Mouse (Mus musculus) erythroblast, embryonic 14.5 days (primary cell): ENCODE data around the gene Olfr690. TPM values are rescaled to one million over a fixed set of nuclear protein-coding genes. Genes with fewer than 3 reads are reported as not detected.

ENCODE experiments used
- H3K27me3 ChIP-seq: 2 replicates; pipeline ENCODE4 v1.6.1; 2012; ENCODE audit warnings: inconsistent platforms; ENCODE audit not compliant: control insufficient read depth
- H3K36me3 ChIP-seq: 2 replicates; pipeline ENCODE4 v1.6.1; 2012; ENCODE audit warnings: mild to moderate bottlenecking, inconsistent platforms; ENCODE audit not compliant: control insufficient read depth
- H3K4me1 ChIP-seq: 2 replicates; pipeline ENCODE4 v1.6.1; 2012; ENCODE audit warnings: inconsistent platforms; ENCODE audit not compliant: control insufficient read depth
- H3K4me3 ChIP-seq: replicated peaks from 2 replicates; pipeline ENCODE3; 2012; ENCODE audit warnings: moderate library complexity, mild to moderate bottlenecking, inconsistent platforms
- H3K9me3 ChIP-seq: 2 replicates; pipeline ENCODE4 v1.6.1; 2012; ENCODE audit warnings: low read length, inconsistent platforms, mixed read lengths; ENCODE audit not compliant: control insufficient read depth
- GATA1 ChIP-seq: IDR thresholded peaks from 2 replicates; pipeline ENCODE4 v1.6.1; 2012; ENCODE audit warnings: low read length, inconsistent platforms, mixed read lengths
- TAL1 ChIP-seq: IDR thresholded peaks from 3 replicates; pipeline ENCODE4 v1.6.1; 2012; ENCODE audit warnings: low read length, inconsistent platforms, mixed read lengths
- polyA plus RNA-seq: library from polyadenylated mRNA; stranded (reverse); fragments of >175 nt; gene quantifications from 2 replicates; pipeline ENCODE4 v1.2.3, GENCODE M21; 2012

Gene Olfr690
- polyA plus RNA-seq, 1 experiment: not detected

DNA sequence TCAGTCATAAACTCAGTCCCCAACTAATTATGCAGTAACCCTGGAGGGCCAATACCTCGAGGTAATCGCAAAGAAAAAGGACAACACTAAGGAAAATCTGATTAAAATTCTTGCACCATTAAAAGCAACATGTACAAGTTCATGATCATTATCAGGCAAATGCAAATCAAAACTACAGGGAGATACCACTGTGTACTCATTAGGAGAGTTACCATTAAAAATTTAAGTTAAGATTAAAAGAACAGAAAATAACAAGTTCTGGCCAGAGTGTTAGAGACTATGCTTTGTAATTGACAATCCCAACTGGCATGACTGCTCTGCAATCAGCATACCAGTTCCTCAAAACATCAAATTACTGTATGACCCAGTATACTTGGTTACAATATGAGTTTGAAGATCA is 8.8 kb upstream of the Olfr690 start:
- Histone ChIP-seq H3K4me3 (no peak overlapping the region), H3K27me3 (no peaks in the 10 kb centered on the region), H3K36me3 (no peaks in the 10 kb centered on the region), H3K4me1 (no peaks in the 10 kb centered on the region), H3K9me3 (no peaks in the 10 kb centered on the region)
- TF ChIP-seq GATA1 (no peak), TAL1 (no peak)

DNA sequence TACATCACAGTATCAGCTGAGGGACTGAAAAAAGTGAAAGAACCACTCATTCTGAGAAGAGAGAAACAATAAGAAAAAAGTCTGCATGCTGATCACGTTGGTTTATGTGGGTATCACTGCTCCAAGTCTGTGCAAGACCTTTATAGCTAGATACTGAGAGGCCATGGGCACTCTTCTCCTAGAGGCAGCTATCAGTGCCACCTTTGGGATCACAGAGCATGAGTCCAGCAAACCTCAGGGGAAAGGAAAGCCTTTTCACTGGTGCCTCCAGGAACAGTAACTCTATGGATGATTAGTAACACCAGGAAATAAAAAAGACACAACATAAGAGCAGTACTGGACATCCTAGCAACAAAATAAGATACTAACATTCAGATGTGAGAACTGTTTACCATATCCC is 8.3 kb upstream of the Olfr690 start, which contains the start of gene Olfr691:
TSS of gene Olfr691 (minus strand) at position 101 of the 400 bp plus-strand sequence.
- TF ChIP-seq TAL1: no peak
- no peak for TF ChIP-seq GATA1
- Histone ChIP-seq H3K4me1 (no peaks in the 10 kb centered on the region), H3K4me3 (no peak within 1 kb of the TSS), H3K9me3 (no peaks in the 10 kb centered on the region), H3K36me3 (no peaks in the 10 kb centered on the region), H3K27me3 (no peaks in the 10 kb centered on the region)

DNA sequence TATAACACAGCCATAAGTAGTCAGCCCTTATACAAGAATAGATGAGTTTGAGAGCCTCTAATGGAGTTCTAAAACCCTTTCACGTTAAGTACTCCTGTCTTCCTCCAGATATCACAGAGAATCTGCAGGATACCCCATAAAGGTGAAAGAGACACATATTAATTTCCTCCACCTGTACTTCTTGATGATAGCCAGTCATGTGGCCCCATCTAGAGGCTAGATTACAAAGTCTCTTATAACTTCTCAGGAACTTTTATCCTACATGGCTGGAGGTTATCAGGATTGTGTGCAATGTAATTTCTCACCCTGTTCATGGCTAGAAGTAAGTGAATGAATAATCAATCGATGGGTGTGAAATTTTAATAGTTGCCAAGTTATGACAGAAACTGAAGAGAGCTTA is 8.6 kb downstream of the Olfr690 start:
- no peak for TF ChIP-seq TAL1
- TF ChIP-seq GATA1: no peak
- no peaks in the 10 kb centered on the region for H3K36me3 ChIP-seq
- H3K4me3 ChIP-seq: no peak overlapping the region
- no peaks in the 10 kb centered on the region for H3K4me1 ChIP-seq
- no peaks in the 10 kb centered on the region for H3K9me3 ChIP-seq
- H3K27me3 ChIP-seq: no peaks in the 10 kb centered on the region

DNA sequence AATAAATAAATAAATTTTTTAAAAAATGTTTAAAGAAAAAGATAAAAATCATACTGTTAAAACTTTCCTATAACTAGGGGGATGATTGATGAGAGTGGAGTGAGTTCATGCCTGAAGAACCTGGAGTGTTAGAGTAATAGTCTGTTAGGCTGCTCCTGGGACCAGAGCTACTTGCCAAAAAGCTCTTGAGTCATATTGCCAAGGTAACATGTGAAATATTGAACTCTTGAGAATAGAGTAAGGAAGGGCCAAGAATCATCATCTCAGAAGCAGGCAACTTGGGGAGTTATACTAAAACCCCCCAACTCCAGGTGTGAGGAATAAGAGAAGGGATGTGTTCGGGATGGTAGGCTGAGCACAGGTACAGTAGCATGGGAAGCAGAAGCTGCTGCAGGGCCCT is 23.0 kb downstream of the Olfr690 start, which contains the start of gene Olfr689:
TSS of gene Olfr689 (plus strand) at position 301 of the 400 bp plus-strand sequence.
- Histone ChIP-seq H3K9me3 (no peaks in the 10 kb centered on the region), H3K4me1 (no peaks in the 10 kb centered on the region), H3K4me3 (no peak within 1 kb of the TSS), H3K27me3 (no peaks in the 10 kb centered on the region), H3K36me3 (no peaks in the 10 kb centered on the region)
- TF ChIP-seq GATA1 (no peak), TAL1 (no peak)

DNA sequence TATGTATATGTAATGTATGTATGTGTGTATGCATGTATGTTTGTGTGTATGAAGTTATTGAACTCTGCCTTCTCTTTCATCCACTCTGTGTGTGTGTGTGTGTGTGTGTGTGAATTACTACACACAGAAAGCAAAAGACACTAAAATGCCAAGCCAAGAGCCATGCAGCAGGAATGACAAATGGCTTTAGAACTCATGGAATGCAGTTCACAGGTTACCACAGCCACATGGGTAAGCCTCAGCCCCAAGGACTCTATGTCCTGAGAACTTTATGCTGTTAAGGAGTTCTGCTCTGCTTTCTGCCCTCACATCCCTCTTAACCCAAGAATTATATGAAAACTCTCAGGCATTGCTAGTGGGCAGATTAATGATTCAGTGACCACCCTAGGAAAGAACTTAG is 43.9 kb downstream of the Olfr690 start:
- H3K27me3 ChIP-seq: no peaks in the 10 kb centered on the region
- H3K4me3 ChIP-seq: no peak overlapping the region
- H3K36me3 ChIP-seq: no peaks in the 10 kb centered on the region
- TF ChIP-seq GATA1 (no peak), TAL1 (no peak)
- H3K4me1 ChIP-seq: no peaks in the 10 kb centered on the region
- no peaks in the 10 kb centered on the region for H3K9me3 ChIP-seq

DNA sequence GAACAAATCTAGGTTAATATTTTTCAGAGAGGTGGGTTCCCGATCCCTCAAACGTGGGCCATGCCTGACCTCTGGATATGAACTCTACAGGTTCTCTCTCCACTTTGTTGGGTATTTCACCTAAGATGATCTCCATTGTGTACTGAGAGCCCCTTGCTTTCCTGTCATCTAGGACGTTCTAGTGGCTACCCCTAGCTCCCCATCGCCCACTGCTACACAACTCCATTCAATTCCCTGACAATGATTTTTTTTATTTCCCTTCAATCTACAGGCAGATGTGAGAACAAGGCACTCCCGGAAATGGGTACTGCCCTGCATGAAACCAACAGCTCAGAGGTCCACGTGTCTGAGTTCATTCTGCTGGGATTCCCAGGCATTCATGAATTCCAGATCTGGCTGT is 46.1 kb downstream of the Olfr690 start, which contains the start of gene Olfr688:
TSS of gene Olfr688 (plus strand) at position 301 of the 400 bp plus-strand sequence.
- TF ChIP-seq GATA1 (no peak), TAL1 (no peak)
- Histone ChIP-seq H3K4me1 (no peaks in the 10 kb centered on the region), H3K4me3 (no peak within 1 kb of the TSS), H3K36me3 (no peaks in the 10 kb centered on the region), H3K27me3 (no peaks in the 10 kb centered on the region), H3K9me3 (no peaks in the 10 kb centered on the region)

Other genes with a start within 250 kb of the Olfr690 start
- gene Olfr680-ps1, start 241.3 kb downstream of the Olfr690 start, polyA plus RNA-seq: not detected in 2 replicates
- not detected in 2 replicates for gene Olfr681, start 217.3 kb downstream of the Olfr690 start, polyA plus RNA-seq
- gene Olfr683, start 187.1 kb downstream of the Olfr690 start, polyA plus RNA-seq: not detected in 2 replicates
- gene Olfr684, start 170.5 kb downstream of the Olfr690 start, polyA plus RNA-seq: not detected in 2 replicates
- gene Olfr685, start 148.1 kb downstream of the Olfr690 start, polyA plus RNA-seq: not detected in 2 replicates
- not detected in 2 replicates for gene Olfr686, start 126.6 kb downstream of the Olfr690 start, polyA plus RNA-seq
- gene Olfr688, start 46.0 kb downstream of the Olfr690 start, polyA plus RNA-seq: not detected in 2 replicates
- gene Olfr689, start 22.9 kb downstream of the Olfr690 start, polyA plus RNA-seq: not detected in 2 replicates
- gene Olfr691, start 8.2 kb upstream of the Olfr690 start, polyA plus RNA-seq: not detected in 2 replicates
- gene Olfr692, start 34.1 kb upstream of the Olfr690 start, polyA plus RNA-seq: not detected in 2 replicates
- gene Gm5901, start 40.9 kb upstream of the Olfr690 start, polyA plus RNA-seq: not detected in 2 replicates
- 3.4 and 4.0 TPM in 2 replicates for gene Fam160a2, start 66.0 kb upstream of the Olfr690 start, polyA plus RNA-seq
- not detected in 2 replicates for gene Cnga4, start 70.5 kb upstream of the Olfr690 start, polyA plus RNA-seq
- gene Cckbr, start 91.6 kb upstream of the Olfr690 start, polyA plus RNA-seq: not detected in 2 replicates
- gene Cavin3, start 148.2 kb upstream of the Olfr690 start, polyA plus RNA-seq: 0.07 TPM in 1 of 2 replicates, not detected in the other
- 2.2 and 2.8 TPM in 2 replicates for gene Smpd1, start 220.3 kb upstream of the Olfr690 start, polyA plus RNA-seq
- 0.01 and 0.19 TPM in 2 replicates for gene Apbb1, start 247.5 kb upstream of the Olfr690 start, polyA plus RNA-seq